Comparison of ENCODE assay signal across 8 mouse cellular contexts in genomic region chr5:135251079-135251454, GRCm38 (mm10). TPM values are rescaled to one million over a fixed set of nuclear protein-coding genes. Genes with fewer than 3 reads are reported as not detected.
DNase-seq lines count a peak whose midpoint lies in the region; ATAC-seq and TF ChIP-seq lines count a peak whose summit lies in the region.

Fzd9 (minus strand) TSS chr5:135251230.

- H3K4me3 ChIP-seq in C2C12 (ENCODE audit: insufficient read depth, poor library complexity, severe bottlenecking) (no peak within 1 kb of the TSS), myocyte (no peak within 1 kb of the TSS)
- peak within 1 kb of the TSS; percentile 67 for H3K4me3 ChIP-seq in forebrain, embryonic 11.5 days (ENCODE audit: low read depth, low read length)
- peak within 1 kb of the TSS; percentile 66 for H3K4me3 ChIP-seq in heart, embryonic 15.5 days
- H3K4me3 ChIP-seq in liver, adult 2 months (ENCODE audit: insufficient read depth, low read depth, low read length) = peak within 1 kb of the TSS; percentile 52; the same call in 1 of the 2 replicates

- H3K4me2 ChIP-seq in forebrain, embryonic 11.5 days (ENCODE audit: low read depth, low read length, severe bottlenecking) = peak within 1 kb of the TSS; percentile 97
- peak within 1 kb of the TSS; percentile 100 for H3K4me2 ChIP-seq in heart, embryonic 15.5 days
- H3K4me2 ChIP-seq in myocyte (ENCODE audit: low read depth) = peak within 1 kb of the TSS; percentile 75

- no peak for TF ChIP-seq CTCF in C2C12 (IDR thresholded peaks at IDR 0.05; ENCODE audit: control insufficient read depth, insufficient read depth, insufficient read length)
- TF ChIP-seq CTCF in brain, embryonic 14.5 days (IDR thresholded peaks at IDR 0.05; ENCODE audit: borderline replicate concordance, extremely low read depth, insufficient read depth, insufficient read length) = no peak
- TF ChIP-seq CTCF in liver, adult 2 months (IDR thresholded peaks at IDR 0.05; ENCODE audit: low read depth, low read length) = no peak

- peak within 1 kb of the TSS; percentile 73 for H3K9ac ChIP-seq in forebrain, embryonic 11.5 days (ENCODE audit: low read length)
- H3K9ac ChIP-seq in heart, embryonic 15.5 days = peak within 1 kb of the TSS; percentile 65
- H3K9ac ChIP-seq in liver, adult 2 months (ENCODE audit: low read depth, low read length) = peak within 1 kb of the TSS; percentile 57

- DNase-seq in brain, embryonic 14.5 days (ENCODE audit: low read depth) = peak; percentile 95
- peak; percentile 95 for DNase-seq in forebrain, embryonic 11.5 days (ENCODE audit: low spot score)
- DNase-seq in kidney, postnatal 10 days = peak; percentile 93
- DNase-seq in liver, adult 2 months (ENCODE audit: extremely low read depth, low read depth, low spot score) = peak; percentile 29
- peak; percentile 74 to 75 for DNase-seq in spleen, postnatal 36 days (ENCODE audit: low spot score in 2 of 2)

- H3K79me2 ChIP-seq in C2C12 (ENCODE audit: control insufficient read depth, insufficient read depth) = no peaks in the 10 kb centered on the region
- no peaks in the 10 kb centered on the region for H3K79me2 ChIP-seq in liver, adult 2 months (ENCODE audit: control insufficient read depth, insufficient read depth, low read length)
- no peaks in the 10 kb centered on the region for H3K79me2 ChIP-seq in myocyte (ENCODE audit: control insufficient read depth, insufficient read depth)

- peak; percentile 82 for TF ChIP-seq POLR2A in brain, embryonic 14.5 days (IDR thresholded peaks at IDR 0.05; ENCODE audit: borderline replicate concordance, extremely low read depth, insufficient read depth, insufficient read length, poor library complexity, severe bottlenecking)
- no peak for TF ChIP-seq POLR2A in liver, adult 2 months (IDR thresholded peaks at IDR 0.05; ENCODE audit: extremely low read depth, insufficient read depth, low read length)
- TF ChIP-seq POLR2A in myocyte (IDR thresholded peaks at IDR 0.05; ENCODE audit: insufficient read length, low read depth) = peak; percentile 90

- no peaks in the 10 kb centered on the region for H3K79me3 ChIP-seq in C2C12 (ENCODE audit: low read depth)

- WGBS in forebrain, embryonic 11.5 days = under 1% methylated on average over 51 of the region's 51 CpGs
- WGBS in heart, embryonic 15.5 days = under 1% methylated on average over 46 of the region's 51 CpGs
- under 1% methylated on average over 47 of the region's 51 CpGs for WGBS in liver, adult 2 months

- peak within 1 kb of the TSS; percentile 37 for H3ac ChIP-seq in C2C12 (ENCODE audit: control insufficient read depth, insufficient read length, low read depth)
- peak within 1 kb of the TSS; percentile 77 for H3ac ChIP-seq in myocyte (ENCODE audit: control insufficient read depth, insufficient read length)

- H3K27me3 ChIP-seq in C2C12 (ENCODE audit: control insufficient read depth, insufficient read depth, insufficient read length) (no peaks in the 10 kb centered on the region), myocyte (ENCODE audit: control insufficient read depth, insufficient read depth, insufficient read length) (no peaks in the 10 kb centered on the region)
- H3K27me3 ChIP-seq in forebrain, embryonic 11.5 days (ENCODE audit: control insufficient read depth, insufficient read depth, low read length) = no peaks in the 10 kb centered on the region
- H3K27me3 ChIP-seq in heart, embryonic 15.5 days = peaks cover 17% of the 10 kb centered on the region
- peaks cover 13% of the 10 kb centered on the region for H3K27me3 ChIP-seq in liver, adult 2 months (ENCODE audit: control insufficient read depth, insufficient read depth, low read length)

- H3K9me3 ChIP-seq in forebrain, embryonic 11.5 days (ENCODE audit: control insufficient read depth, low read length) = no peaks in the 10 kb centered on the region; the same call in 1 of the 2 replicates
- H3K9me3 ChIP-seq in heart, embryonic 15.5 days (replicated peaks) = peaks cover 2% of the 10 kb centered on the region; the same call in 1 of the 2 replicates

- peak; percentile 55 for ATAC-seq in forebrain, embryonic 11.5 days (replicated peaks; ENCODE audit: low FRiP score)
- peak; percentile 90 for ATAC-seq in heart, embryonic 15.5 days (replicated peaks; ENCODE audit: insufficient number of reproducible peaks, insufficient read depth, low FRiP score, low read depth)

- H3K4me1 ChIP-seq in forebrain, embryonic 11.5 days (replicated peaks; ENCODE audit: control insufficient read depth, insufficient read depth, low read length) = peaks cover 46% of the 10 kb centered on the region
- H3K4me1 ChIP-seq in heart, embryonic 15.5 days (replicated peaks) = peaks cover 47% of the 10 kb centered on the region
- peaks cover 5% of the 10 kb centered on the region; the same call in 1 of the 2 replicates for H3K4me1 ChIP-seq in liver, adult 2 months (ENCODE audit: control insufficient read depth, insufficient read depth, low read length)

- H3K36me3 ChIP-seq in C2C12 (ENCODE audit: control insufficient read depth, insufficient read depth) = peaks cover 10% of the 10 kb centered on the region
- no peaks in the 10 kb centered on the region for H3K36me3 ChIP-seq in forebrain, embryonic 11.5 days (ENCODE audit: control insufficient read depth, insufficient read depth, low read length)
- peaks cover 14% of the 10 kb centered on the region for H3K36me3 ChIP-seq in heart, embryonic 15.5 days
- H3K36me3 ChIP-seq in liver, adult 2 months (ENCODE audit: control insufficient read depth, insufficient read depth, low read length) = peaks cover under 1% of the 10 kb centered on the region; the same call in 1 of the 2 replicates
- H3K36me3 ChIP-seq in myocyte (ENCODE audit: control insufficient read depth, insufficient read depth) = peaks cover 2% of the 10 kb centered on the region

- peak within 1 kb of the TSS; percentile 96 for H3K27ac ChIP-seq in forebrain, embryonic 11.5 days (ENCODE audit: low read depth, low read length)
- no peak within 1 kb of the TSS for H3K27ac ChIP-seq in heart, embryonic 15.5 days
- H3K27ac ChIP-seq in liver, adult 2 months (replicated peaks; ENCODE audit: insufficient read depth, low read depth, low read length) = no peak within 1 kb of the TSS

TF ChIP-seq in C2C12, 6 proteins besides CTCF, POLR2A, EP300 and RAD21:
- TF ChIP-seq FOSL1 (IDR thresholded peaks at IDR 0.05; ENCODE audit: insufficient read depth, low read length, poor library complexity, severe bottlenecking) (no peak), USF1 (IDR thresholded peaks at IDR 0.05; ENCODE audit: low read depth) (no peak), MYOG (IDR thresholded peaks at IDR 0.05; ENCODE audit: control insufficient read depth, extremely low read depth, insufficient read length) (no peak), MAX (IDR thresholded peaks at IDR 0.05) (no peak), MYOD1 (IDR thresholded peaks at IDR 0.05; ENCODE audit: control insufficient read depth, insufficient read length, low read depth) (no peak), CEBPB (IDR thresholded peaks at IDR 0.05; ENCODE audit: low read depth) (no peak)

TF ChIP-seq in myocyte, 11 proteins besides CTCF, POLR2A, EP300 and RAD21:
- TF ChIP-seq SRF (IDR thresholded peaks at IDR 0.05; ENCODE audit: control insufficient read depth, insufficient read length, low read depth) (peak; percentile 33), MYOG (IDR thresholded peaks at IDR 0.05; ENCODE audit: control insufficient read depth in 1 of 3, insufficient read depth in 1 of 3, insufficient read length in 2 of 3, low read depth in 2 of 3) (no peak), CEBPB (IDR thresholded peaks at IDR 0.05; ENCODE audit: insufficient read depth, poor library complexity, severe bottlenecking) (no peak), POLR2AphosphoS2 (IDR thresholded peaks at IDR 0.05; ENCODE audit: insufficient read length, low read depth) (peak; percentile 75), E2F4 (IDR thresholded peaks at IDR 0.05; ENCODE audit: insufficient read depth) (no peak), TCF3 (IDR thresholded peaks at IDR 0.05; ENCODE audit: insufficient read length, low read depth) (no peak), MYOD1 (IDR thresholded peaks at IDR 0.05; ENCODE audit: control insufficient read depth in 1 of 3, insufficient read length in 2 of 3, low read depth in 2 of 3) (no peak), MAX (IDR thresholded peaks at IDR 0.05; ENCODE audit: low read depth) (no peak), TCF12 (IDR thresholded peaks at IDR 0.05; ENCODE audit: insufficient read depth, poor library complexity, severe bottlenecking) (no peak), USF1 (IDR thresholded peaks at IDR 0.05; ENCODE audit: low read depth) (no peak)

RNA-seq across cellular contexts. Expression of gene Fzd9, which starts in this region (rescaled TPM):
- polyA plus RNA-seq in C2C12 (2012; fragmentation: generic; extraction: Trizol) (0.89 TPM), myocyte (2012; fragmentation: generic; extraction: Trizol) (6.5 TPM)
- polyA plus RNA-seq in brain, embryonic 14.5 days (2012; rRNA removed) = 17.6 and 20.9 TPM in 2 replicates
- 19.5 and 19.7 TPM in 2 replicates for polyA plus RNA-seq in forebrain, embryonic 11.5 days (2014; fragmentation: Nextera tagmentation; extraction: Ambion mirVana)
- 5.0 and 7.4 TPM in 2 replicates for polyA plus RNA-seq in heart, embryonic 15.5 days (2015; fragmentation: Nextera tagmentation; extraction: Ambion mirVana)
- total RNA-seq in liver, adult 2 months (2014; rRNA removed) = not detected in 2 replicates
- 0.05 and 0.07 TPM in 2 replicates for polyA plus RNA-seq in liver, adult 2 months (2012; rRNA removed)

Comparison
In these comparisons a context has a peak if more than half of its experiments do, and no peak if none do; other contexts are left out.
1. Peak in DNase-seq, H3K4me3 ChIP-seq and H3K9ac ChIP-seq in liver, adult 2 months; RNA of the gene not detected or under 1 TPM.
2. H3K4me3 ChIP-seq: peak in forebrain, embryonic 11.5 days (single experiment) and heart, embryonic 15.5 days (single experiment); none in C2C12 (single experiment) and myocyte (single experiment).
3. DNase-seq: peak in every context shown above with its lines; median percentile 95 in brain, embryonic 14.5 days; 95 in forebrain, embryonic 11.5 days; 93 in kidney, postnatal 10 days; 74 in spleen, postnatal 36 days; 29 in liver, adult 2 months.
4. Peak in every context shown above with its lines, with median percentiles within 50 percentile points of each other: H3K4me2 ChIP-seq and H3K9ac ChIP-seq.